Mouse (Mus musculus): ENCODE measurements around the gene Lpcat3.
"Not testable (repeated sequence)": the region's sequence is repeated elsewhere in the genome, so short reads cannot be mapped to it uniquely, and the experiment has no call there.

Gene Lpcat3

GRCm38 (mm10) chr6:124678769-124679168, 15.9 kb downstream of the Lpcat3 start:
- DNase-seq = no peak

- no peak for DNase-seq
Measured at GRCm38 (mm10) chr6:124679486-124679885, 16.7 kb downstream of the Lpcat3 start.

- DNase-seq = not testable (repeated sequence)
Measured at GRCm38 (mm10) chr6:124682291-124682690, 19.5 kb downstream of the Lpcat3 start.

- no peak for DNase-seq
Measured at GRCm38 (mm10) chr6:124683591-124684417, 21.0 kb downstream of the Lpcat3 start.

- no peak for DNase-seq
Measured at GRCm38 (mm10) chr6:124685606-124686386, 23.0 kb downstream of the Lpcat3 start.

- DNase-seq = not testable (repeated sequence)
Measured at GRCm38 (mm10) chr6:124686644-124687043, 23.8 kb downstream of the Lpcat3 start.

GRCm38 (mm10) chr6:124688151-124688758, 25.4 kb downstream of the Lpcat3 start:
- no peak for DNase-seq

GRCm38 (mm10) chr6:124689011-124689410, 26.2 kb downstream of the Lpcat3 start:
- DNase-seq = no peak

- no peak for DNase-seq
Measured at GRCm38 (mm10) chr6:124690517-124690916, 27.7 kb downstream of the Lpcat3 start.

- no peak for DNase-seq
Measured at GRCm38 (mm10) chr6:124693243-124693981, 30.6 kb downstream of the Lpcat3 start.

GRCm38 (mm10) chr6:124694166-124694955, 31.5 kb downstream of the Lpcat3 start:
- DNase-seq = peak; percentile 59

GRCm38 (mm10) chr6:124696441-124697150, 33.8 kb downstream of the Lpcat3 start:
- no peak for DNase-seq

GRCm38 (mm10) chr6:124698751-124699150, 35.9 kb downstream of the Lpcat3 start:
- no peak for DNase-seq

- no peak for DNase-seq
Measured at GRCm38 (mm10) chr6:124699366-124699765, 36.5 kb downstream of the Lpcat3 start.

GRCm38 (mm10) chr6:124699962-124700610, 37.3 kb downstream of the Lpcat3 start:
- DNase-seq = no peak

- no peak for DNase-seq
Measured at GRCm38 (mm10) chr6:124701338-124701737, 38.5 kb downstream of the Lpcat3 start.

GRCm38 (mm10) chr6:124702102-124702783, 39.4 kb downstream of the Lpcat3 start:
- no peak for DNase-seq

- peak; percentile 57 for DNase-seq
Measured at GRCm38 (mm10) chr6:124702784-124703103, 39.9 kb downstream of the Lpcat3 start.

- no peak for DNase-seq
Measured at GRCm38 (mm10) chr6:124703789-124704188, 41.0 kb downstream of the Lpcat3 start.

- no peak for DNase-seq
Measured at GRCm38 (mm10) chr6:124704417-124704816, 41.6 kb downstream of the Lpcat3 start.
